Mouse (Mus musculus): ENCODE results near the gene Tmem120b.
A peak's percentile ranks its signal among the peaks of the same experiment; 100 is the strongest.

Tmem120b gene

GRCm38 (mm10) chr5:123140694-123141554, 72.7 kb downstream of the Tmem120b start:
- DNase-seq (ENCODE audit: low read depth): peak; percentile 90

GRCm38 (mm10) chr5:123141555-123142160, 73.4 kb downstream of the Tmem120b start:
- peak; percentile 63 for DNase-seq (ENCODE audit: low read depth)

- DNase-seq (ENCODE audit: low read depth): peak; percentile 63
These were observed 74.2 kb downstream of the Tmem120b start, which contains the start of gene Setd1b for GRCm38 (mm10) chr5:123142161-123143157. Gene Setd1b (plus strand): TSS chr5:123142193.

- peak; percentile 62 for DNase-seq (ENCODE audit: low read depth)
These were observed 75.2 kb downstream of the Tmem120b start for GRCm38 (mm10) chr5:123143251-123143970.

- peak; percentile 45 for DNase-seq (ENCODE audit: low read depth)
These were observed 75.9 kb downstream of the Tmem120b start for GRCm38 (mm10) chr5:123143971-123144745.

GRCm38 (mm10) chr5:123144746-123145590, 76.8 kb downstream of the Tmem120b start:
- peak; percentile 63 for DNase-seq (ENCODE audit: low read depth)

- DNase-seq (ENCODE audit: low read depth): no peak
These were observed 78.1 kb downstream of the Tmem120b start for GRCm38 (mm10) chr5:123146357-123146756.

GRCm38 (mm10) chr5:123147569-123147968, 79.4 kb downstream of the Tmem120b start:
- no peak for DNase-seq (ENCODE audit: low read depth)

GRCm38 (mm10) chr5:123148073-123148722, 80.0 kb downstream of the Tmem120b start:
- no peak for DNase-seq (ENCODE audit: low read depth)

- peak; percentile 94 for DNase-seq (ENCODE audit: low read depth)
These were observed 81.5 kb downstream of the Tmem120b start for GRCm38 (mm10) chr5:123149451-123150400.

GRCm38 (mm10) chr5:123150641-123151040, 82.4 kb downstream of the Tmem120b start:
- DNase-seq (ENCODE audit: low read depth): peak; percentile 91

- peak; percentile 82 for DNase-seq (ENCODE audit: low read depth)
These were observed 82.9 kb downstream of the Tmem120b start for GRCm38 (mm10) chr5:123151077-123151476.

GRCm38 (mm10) chr5:123151707-123152362, 83.6 kb downstream of the Tmem120b start:
- no peak for DNase-seq (ENCODE audit: low read depth)

- no peak for DNase-seq (ENCODE audit: low read depth)
These were observed 84.7 kb downstream of the Tmem120b start for GRCm38 (mm10) chr5:123152901-123153300.

- peak; percentile 91 for DNase-seq (ENCODE audit: low read depth)
These were observed 87.2 kb downstream of the Tmem120b start for GRCm38 (mm10) chr5:123155425-123155824.

GRCm38 (mm10) chr5:123156763-123157162, 88.5 kb downstream of the Tmem120b start:
- no peak for DNase-seq (ENCODE audit: low read depth)

- no peak for DNase-seq (ENCODE audit: low read depth)
These were observed 89.8 kb downstream of the Tmem120b start for GRCm38 (mm10) chr5:123157972-123158371.

All from naive thymus-derived CD4-positive, alpha-beta T cell, adult 2 months (primary cell).